Mouse (Mus musculus): ENCODE data around the gene Tmcc3. TPM values are rescaled to one million over a fixed set of nuclear protein-coding genes. Genes with fewer than 3 reads are reported as not detected.

The Tmcc3 gene
- polyA plus RNA-seq, 1 experiment from 2014 or later: 12.5 TPM

DNA sequence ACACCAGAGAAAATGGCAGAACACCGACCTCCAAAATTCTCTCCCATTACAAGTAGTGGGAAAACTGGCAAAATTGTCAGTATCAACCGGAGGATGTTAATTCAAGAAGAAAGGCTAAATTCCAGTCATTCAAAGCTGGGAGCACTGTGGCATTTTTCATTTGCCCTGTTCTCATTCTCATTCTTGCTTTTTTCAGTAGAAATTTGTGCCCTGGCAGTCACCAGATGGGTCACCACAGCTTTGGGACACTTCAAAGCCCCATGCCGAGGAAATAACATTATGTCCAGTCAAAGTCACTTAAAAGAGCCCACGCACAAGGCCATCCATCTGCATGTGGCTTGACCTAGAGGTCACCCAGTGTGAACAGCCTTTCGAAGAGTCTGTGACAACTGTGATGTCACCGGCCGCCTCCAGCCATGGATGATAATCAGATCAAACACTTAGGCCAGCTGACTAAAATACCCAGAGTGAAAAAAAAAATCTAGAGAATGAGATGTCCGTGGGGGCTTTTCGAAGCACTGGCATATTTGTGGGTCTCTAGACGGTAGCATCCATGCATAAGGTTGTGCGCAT is 319.9 kb downstream of the Tmcc3 start:
- 35% methylated on average over 11 of the region's 11 CpGs for WGBS

DNA sequence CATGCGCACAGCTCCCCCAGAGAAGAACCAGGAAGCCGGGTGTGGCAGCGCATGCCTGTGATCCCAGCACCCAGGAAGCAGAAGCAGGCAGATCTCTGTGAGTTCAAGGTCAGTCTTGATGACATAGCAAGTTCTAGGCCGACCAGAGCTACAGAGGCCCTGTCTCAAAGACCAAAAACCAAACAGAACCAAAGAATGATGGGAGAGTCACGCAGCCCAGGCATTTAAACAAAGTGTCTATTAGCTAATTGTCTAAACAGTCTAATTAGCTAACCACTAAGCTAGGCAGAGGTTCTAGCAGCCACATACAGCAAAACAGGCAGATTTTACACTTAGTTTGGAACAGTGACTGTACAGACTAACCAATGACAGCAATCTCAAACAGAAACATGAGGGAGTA is 320.5 kb downstream of the Tmcc3 start:
- Histone ChIP-seq H3K4me1 (replicated peaks; ENCODE audit: control insufficient read depth, insufficient read depth, low read length) (no peaks in the 10 kb centered on the region), H3K9me3 (ENCODE audit: control insufficient read depth, low read length) (no peaks in the 10 kb centered on the region), H3K27me3 (ENCODE audit: control insufficient read depth, insufficient read depth, low read length) (no peaks in the 10 kb centered on the region), H3K4me2 (replicated peaks) (no peak overlapping the region), H3K27ac (no peak overlapping the region), H3K4me3 (replicated peaks; ENCODE audit: low read length) (no peak overlapping the region), H3K9ac (no peak overlapping the region), H3K36me3 (replicated peaks; ENCODE audit: control insufficient read depth, insufficient read depth) (no peaks in the 10 kb centered on the region)
- no peak for DNase-seq (ENCODE audit: low spot score)
- WGBS: 93% methylated on average over 5 of the region's 5 CpGs
- no peak for ATAC-seq (ENCODE audit: low FRiP score)

More for the DNA sequence above, 319.9 kb downstream of the Tmcc3 start:
- no peaks in the 10 kb centered on the region for H3K4me1 ChIP-seq (replicated peaks; ENCODE audit: control insufficient read depth, insufficient read depth, low read length)
- H3K9ac ChIP-seq: no peak overlapping the region
- H3K27me3 ChIP-seq (ENCODE audit: control insufficient read depth, insufficient read depth, low read length): no peaks in the 10 kb centered on the region
- H3K27ac ChIP-seq: no peak overlapping the region
- H3K4me2 ChIP-seq (replicated peaks): no peak overlapping the region
- no peak for ATAC-seq (ENCODE audit: low FRiP score)
- no peak overlapping the region for H3K4me3 ChIP-seq (replicated peaks; ENCODE audit: low read length)
- no peak for DNase-seq (ENCODE audit: low spot score)
- no peaks in the 10 kb centered on the region for H3K36me3 ChIP-seq (replicated peaks; ENCODE audit: control insufficient read depth, insufficient read depth)
- no peaks in the 10 kb centered on the region for H3K9me3 ChIP-seq (ENCODE audit: control insufficient read depth, low read length)

GRCm38 (mm10) chr10:94638599-94638998 is 326.9 kb downstream of the Tmcc3 start:
- DNase-seq (ENCODE audit: low spot score) (no peak), ATAC-seq (ENCODE audit: low FRiP score) (no peak)
- no peak overlapping the region for H3K27ac ChIP-seq
- H3K9me3 ChIP-seq (ENCODE audit: control insufficient read depth, low read length): no peaks in the 10 kb centered on the region
- H3K27me3 ChIP-seq (ENCODE audit: control insufficient read depth, insufficient read depth, low read length): no peaks in the 10 kb centered on the region
- no peak overlapping the region for H3K4me3 ChIP-seq (replicated peaks; ENCODE audit: low read length)
- H3K4me2 ChIP-seq (replicated peaks): no peak overlapping the region
- H3K36me3 ChIP-seq (replicated peaks; ENCODE audit: control insufficient read depth, insufficient read depth): no peaks in the 10 kb centered on the region
- WGBS: 93% methylated on average over 5 of the region's 5 CpGs
- H3K4me1 ChIP-seq (replicated peaks; ENCODE audit: control insufficient read depth, insufficient read depth, low read length): no peaks in the 10 kb centered on the region
- no peak overlapping the region for H3K9ac ChIP-seq

GRCm38 (mm10) chr10:94639281-94639680 is 327.5 kb downstream of the Tmcc3 start:
- Histone ChIP-seq H3K4me2 (replicated peaks) (no peak overlapping the region), H3K9me3 (ENCODE audit: control insufficient read depth, low read length) (no peaks in the 10 kb centered on the region), H3K4me1 (replicated peaks; ENCODE audit: control insufficient read depth, insufficient read depth, low read length) (no peaks in the 10 kb centered on the region), H3K27me3 (ENCODE audit: control insufficient read depth, insufficient read depth, low read length) (no peaks in the 10 kb centered on the region), H3K36me3 (replicated peaks; ENCODE audit: control insufficient read depth, insufficient read depth) (no peaks in the 10 kb centered on the region), H3K27ac (no peak overlapping the region), H3K4me3 (replicated peaks; ENCODE audit: low read length) (no peak overlapping the region), H3K9ac (no peak overlapping the region)
- ATAC-seq (ENCODE audit: low FRiP score): no peak
- WGBS: 85% methylated on average over 5 of the region's 5 CpGs
- DNase-seq (ENCODE audit: low spot score): no peak

DNA sequence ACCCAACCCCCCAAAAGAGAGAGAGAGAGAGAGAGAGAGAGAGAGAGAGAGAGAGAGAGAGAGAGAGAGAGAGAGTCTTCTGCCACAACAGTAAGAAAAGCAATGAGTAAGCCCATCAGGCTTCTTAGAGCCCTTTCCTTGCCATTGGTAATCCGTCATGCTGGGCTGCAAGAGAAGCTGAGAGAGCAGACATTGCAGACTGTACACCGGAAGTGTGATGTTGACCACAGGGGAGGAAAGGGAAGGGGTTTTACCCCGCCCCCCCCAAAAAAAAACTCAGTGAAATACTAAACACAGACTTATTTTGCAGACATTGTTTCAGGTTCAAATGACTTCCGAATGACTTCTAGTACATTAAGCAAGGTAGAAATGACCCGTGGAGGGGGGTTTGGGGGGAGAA is 328.3 kb downstream of the Tmcc3 start:
- no peaks in the 10 kb centered on the region for H3K36me3 ChIP-seq (replicated peaks; ENCODE audit: control insufficient read depth, insufficient read depth)
- no peak overlapping the region for H3K27ac ChIP-seq
- H3K4me3 ChIP-seq (replicated peaks; ENCODE audit: low read length): no peak overlapping the region
- WGBS: 84% methylated on average over 5 of the region's 5 CpGs
- H3K9ac ChIP-seq: no peak overlapping the region
- H3K9me3 ChIP-seq (ENCODE audit: control insufficient read depth, low read length): no peaks in the 10 kb centered on the region
- DNase-seq (ENCODE audit: low spot score) (no peak), ATAC-seq (ENCODE audit: low FRiP score) (no peak)
- no peaks in the 10 kb centered on the region for H3K4me1 ChIP-seq (replicated peaks; ENCODE audit: control insufficient read depth, insufficient read depth, low read length)
- H3K4me2 ChIP-seq (replicated peaks): no peak overlapping the region
- no peaks in the 10 kb centered on the region for H3K27me3 ChIP-seq (ENCODE audit: control insufficient read depth, insufficient read depth, low read length)

Small RNA genes lying within 50 kb of the gene (microRNA-seq; reads per million reads assigned to microRNA genes)
- gene Mir7211: 1.1 reads per million

Other genes with a start within 250 kb of the Tmcc3 start
- 7.0 and 8.0 TPM in 2 replicates for gene Nr2c1, start 163.9 kb upstream of the Tmcc3 start, polyA plus RNA-seq (2014; fragmentation: Nextera tagmentation; extraction: Ambion mirVana)
- 424 and 441 TPM in 2 replicates for gene Ndufa12, start 113.2 kb upstream of the Tmcc3 start, polyA plus RNA-seq (2014; fragmentation: Nextera tagmentation; extraction: Ambion mirVana)
- 0.35 and 0.38 TPM in 2 replicates for gene Gm4792, start 13.2 kb upstream of the Tmcc3 start, polyA plus RNA-seq (2014; fragmentation: Nextera tagmentation; extraction: Ambion mirVana)